Mouse (Mus musculus) kidney, postnatal 0 days (tissue): ENCODE data around the gene Cerkl. TPM values are rescaled to one million over a fixed set of nuclear protein-coding genes. Genes with fewer than 3 reads are reported as not detected.

Experiments
- ATAC-seq: fragments of 200-750 bp; cut with Nextera tagmentation; replicated peaks from 2 replicates; pipeline ENCODE4 v1.8.0; 2017; ENCODE audit warnings: low read depth, moderate number of reproducible peaks, moderate TSS enrichment, moderate library complexity; ENCODE audit not compliant: low FRiP score
- DNase-seq: peaks from one replicate; pipeline ENCODE4 v3.0.0-alpha.2; 2016; ENCODE audit warnings: low spot score
- H3K27ac ChIP-seq: fragments of 300-500 bp; sonication (generic); 2 replicates; pipeline ENCODE4 v1.5.1; 2014; ENCODE audit warnings: mild to moderate bottlenecking
- H3K27me3 ChIP-seq: fragments of 300-500 bp; sonication (generic); 2 replicates; pipeline ENCODE4 v1.6.1; 2014; ENCODE audit warnings: low read length, mixed read lengths; ENCODE audit not compliant: insufficient read depth
- H3K36me3 ChIP-seq: fragments of 300-500 bp; sonication (generic); 2 replicates; pipeline ENCODE4 v1.6.1; 2014; ENCODE audit warnings: low read length, mixed read lengths; ENCODE audit not compliant: insufficient read depth
- H3K4me1 ChIP-seq: fragments of 300-500 bp; sonication (generic); replicated peaks from 2 replicates; pipeline ENCODE4 v1.6.1; 2014; ENCODE audit warnings: antibody characterized with exemption, low read length, mixed read lengths; ENCODE audit not compliant: insufficient read depth
- H3K4me2 ChIP-seq: fragments of 300-500 bp; sonication (generic); 2 replicates; pipeline ENCODE4 v1.6.1; 2014; ENCODE audit warnings: mild to moderate bottlenecking, low read length, moderate library complexity, mixed read lengths
- H3K4me3 ChIP-seq: fragments of 300-500 bp; sonication (generic); replicated peaks from 2 replicates; pipeline ENCODE4 v1.5.1; 2014; ENCODE audit warnings: low read depth, low read length
- H3K9ac ChIP-seq: fragments of 300-500 bp; sonication (generic); 2 replicates; pipeline ENCODE4 v1.6.1; 2014; ENCODE audit warnings: low read depth, low read length
- H3K9me3 ChIP-seq: fragments of 300-500 bp; sonication (generic); replicated peaks from 2 replicates; pipeline ENCODE4 v1.6.1; 2016; ENCODE audit warnings: low read length, inconsistent platforms, mixed read lengths
- CTCF ChIP-seq: IDR thresholded peaks from 2 replicates; pipeline ENCODE4 v1.5.1; 2016; ENCODE audit warnings: antibody characterized with exemption, low read depth, mild to moderate bottlenecking, moderate library complexity
- WGBS: fragments of 180-500 bp; shearing (Covaris S2); extraction: QIAGEN DNeasy Blood & Tissue Kit; methylation state at CpG from one replicate; pipeline ENCODE4 v1.1.7; 2014; 5-methylcytosine and 5-hydroxymethylcytosine counted together
- polyA plus RNA-seq: library from polyadenylated mRNA; unstranded; fragments of >200 nt; fragmentation: Nextera tagmentation; extraction: Ambion mirVana; gene quantifications from 2 replicates; pipeline ENCODE4 v1.2.1, GENCODE M21; 2015

Gene Cerkl
- polyA plus RNA-seq, 1 experiment from 2014 or later, result 2.1 TPM

DNA sequence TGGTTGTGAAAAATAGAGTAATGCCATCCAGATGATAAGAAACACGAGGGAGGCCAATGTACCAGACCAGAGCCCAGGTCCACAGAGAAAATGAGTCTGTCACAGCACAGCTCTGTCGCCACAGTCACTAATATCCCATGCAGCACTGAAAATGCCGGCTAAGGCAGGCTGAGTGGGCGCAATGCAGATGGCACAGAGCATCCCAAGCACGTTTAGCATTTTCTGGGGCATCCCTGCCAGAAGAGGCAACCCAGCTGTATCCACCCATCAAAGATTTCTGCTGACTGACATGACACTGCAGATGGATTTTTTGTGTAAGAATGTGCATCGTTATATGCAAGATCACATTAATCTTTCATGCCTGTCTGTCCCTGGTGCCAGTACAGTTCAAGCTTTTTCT, 94.6 kb downstream of the Cerkl start:
- no peak for TF ChIP-seq CTCF
- Histone ChIP-seq H3K4me3 (no peak overlapping the region), H3K4me1 (no peaks in the 10 kb centered on the region), H3K9me3 (no peaks in the 10 kb centered on the region), H3K36me3 (no peaks in the 10 kb centered on the region), H3K27ac (no peak overlapping the region), H3K9ac (no peak overlapping the region), H3K27me3 (no peaks in the 10 kb centered on the region), H3K4me2 (no peak overlapping the region)
- no peak for DNase-seq
- ATAC-seq, result no peak
- 74% methylated on average over 6 of the region's 6 CpGs for WGBS

DNA sequence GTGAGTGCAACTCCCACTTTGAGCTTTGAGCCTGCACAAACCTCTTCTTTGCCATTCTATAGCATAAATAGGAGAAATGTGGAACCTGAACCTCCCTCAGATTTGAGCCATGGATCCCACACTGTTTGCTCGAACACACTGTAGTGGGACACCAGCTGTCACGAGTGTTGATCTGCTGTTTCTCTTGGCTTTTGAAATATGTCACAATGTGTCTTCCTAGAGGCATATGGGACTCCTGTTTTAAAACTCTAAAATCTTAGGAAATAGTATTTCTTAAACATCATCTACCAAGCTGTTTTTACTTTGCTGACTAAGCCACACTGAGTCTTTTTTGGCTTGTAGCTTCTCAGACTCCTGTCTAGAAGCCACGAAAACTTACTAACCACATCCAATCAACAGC, 98.8 kb downstream of the Cerkl start:
- no peaks in the 10 kb centered on the region for H3K36me3 ChIP-seq
- H3K27me3 ChIP-seq, result no peaks in the 10 kb centered on the region
- no peaks in the 10 kb centered on the region for H3K9me3 ChIP-seq
- no peak overlapping the region for H3K27ac ChIP-seq
- 85% methylated on average over 3 of the region's 3 CpGs for WGBS
- H3K4me1 ChIP-seq, result no peaks in the 10 kb centered on the region
- no peak overlapping the region for H3K9ac ChIP-seq
- H3K4me2 ChIP-seq, result no peak overlapping the region
- no peak overlapping the region for H3K4me3 ChIP-seq
- no peak for ATAC-seq
- DNase-seq, result no peak
- TF ChIP-seq CTCF, result no peak

DNA sequence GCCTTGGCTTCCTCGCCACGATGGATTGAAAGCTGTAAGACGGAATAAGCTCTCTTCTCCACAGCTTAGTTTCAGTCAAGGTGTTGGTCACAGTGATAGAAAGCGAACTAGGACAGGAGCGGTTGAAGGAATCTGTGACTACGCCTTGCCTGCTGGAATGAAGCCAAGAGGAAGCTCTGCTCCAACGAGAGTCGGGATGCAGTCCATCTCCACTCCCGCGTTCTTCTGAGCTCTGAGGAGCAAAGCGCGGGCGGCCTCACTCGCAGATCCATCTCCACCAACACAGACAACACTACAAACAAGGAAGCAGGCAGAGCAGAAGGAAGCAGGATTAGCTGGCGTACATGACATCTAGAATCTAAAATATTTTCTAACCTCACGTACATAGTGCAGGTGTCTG, 101.8 kb downstream of the Cerkl start:
- Histone ChIP-seq H3K27me3 (no peaks in the 10 kb centered on the region), H3K9me3 (no peaks in the 10 kb centered on the region), H3K36me3 (no peaks in the 10 kb centered on the region), H3K4me1 (no peaks in the 10 kb centered on the region), H3K4me2 (no peak overlapping the region), H3K9ac (no peak overlapping the region), H3K4me3 (no peak overlapping the region), H3K27ac (no peak overlapping the region)
- ATAC-seq, result no peak
- 87% methylated on average over 16 of the region's 16 CpGs for WGBS
- no peak for TF ChIP-seq CTCF
- no peak for DNase-seq

DNA sequence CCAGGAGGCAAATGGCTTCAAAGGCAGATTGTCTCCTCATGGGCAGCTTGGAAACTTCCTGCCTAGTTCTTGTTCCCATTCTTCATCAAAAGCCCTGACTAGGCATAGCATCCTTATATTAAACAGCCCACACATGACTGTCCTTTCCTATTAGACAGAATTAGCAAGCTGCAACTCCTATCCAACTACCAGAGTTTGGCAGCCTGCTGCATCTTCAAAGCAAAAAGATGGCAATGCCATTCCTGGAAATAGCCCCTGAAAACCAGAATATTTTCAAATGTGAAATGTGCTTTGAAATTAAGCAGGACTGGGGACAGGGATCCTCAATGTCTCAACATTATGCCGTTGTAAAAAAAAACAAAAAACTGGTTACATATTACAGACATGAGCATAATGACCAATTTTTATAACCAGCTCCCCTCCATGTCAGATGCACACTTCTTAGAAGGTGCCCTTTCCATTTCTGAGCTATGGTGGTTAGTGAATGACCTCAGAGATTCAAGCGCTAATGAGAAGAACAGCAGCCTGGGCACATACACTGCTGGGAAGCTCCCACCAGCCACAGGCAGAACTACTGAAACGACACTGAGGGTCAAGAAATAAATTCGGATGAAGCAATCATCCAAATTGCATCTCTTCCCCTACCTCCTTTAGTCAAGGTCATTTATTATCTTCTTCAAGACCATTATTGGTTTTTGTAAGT, 104.3 kb downstream of the Cerkl start:
- Histone ChIP-seq H3K9ac (no peak overlapping the region), H3K27me3 (no peaks in the 10 kb centered on the region), H3K27ac (no peak overlapping the region), H3K4me3 (no peak overlapping the region), H3K36me3 (no peaks in the 10 kb centered on the region), H3K9me3 (no peaks in the 10 kb centered on the region), H3K4me1 (no peaks in the 10 kb centered on the region), H3K4me2 (no peak overlapping the region)
- 78% methylated on average over 4 of the region's 4 CpGs for WGBS
- no peak for DNase-seq
- ATAC-seq, result no peak
- TF ChIP-seq CTCF, result no peak

DNA sequence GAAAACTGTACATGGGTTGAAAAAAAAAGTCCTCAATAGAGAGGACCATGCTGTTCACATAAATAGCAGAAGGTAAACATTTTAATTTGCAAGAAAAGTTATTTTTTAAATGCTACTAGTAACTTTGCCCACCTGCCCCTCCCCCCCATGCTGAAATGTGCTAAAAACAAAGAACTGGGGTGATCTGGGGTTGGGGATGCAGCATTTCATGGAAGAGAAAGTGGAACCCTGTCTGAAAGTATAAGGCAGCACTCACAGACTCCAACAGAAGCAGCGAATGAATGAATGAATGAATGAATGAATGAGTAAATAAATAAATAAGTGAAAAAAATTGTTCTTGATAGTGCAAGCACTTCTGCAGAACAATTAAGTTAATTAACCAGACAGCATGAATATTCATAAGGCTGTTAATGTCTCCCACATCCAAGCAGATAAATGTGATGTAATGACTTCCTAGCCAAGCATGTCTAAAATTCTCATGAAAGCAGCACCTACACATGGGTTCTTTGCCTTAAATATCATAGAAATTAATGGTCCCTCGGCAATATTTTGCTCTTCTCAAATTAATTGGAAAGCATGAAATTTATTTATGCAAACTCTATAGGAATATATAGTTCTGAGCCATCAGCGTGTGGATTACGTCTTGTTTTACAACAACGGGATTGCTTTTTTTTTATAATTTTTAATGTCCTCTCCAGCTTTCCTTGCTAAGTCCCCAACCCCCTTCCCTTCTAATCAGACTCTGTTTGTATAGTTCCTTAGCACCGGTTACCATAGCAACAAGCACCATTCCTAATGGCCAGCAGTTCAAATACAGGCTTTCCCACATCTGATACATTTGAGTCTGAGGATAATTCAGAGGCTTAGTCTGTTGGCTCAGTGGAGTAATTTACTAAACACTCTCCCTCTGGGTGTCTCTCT, 105.1 kb downstream of the Cerkl start:
- Histone ChIP-seq H3K4me3 (no peak overlapping the region), H3K9me3 (no peaks in the 10 kb centered on the region), H3K27me3 (no peaks in the 10 kb centered on the region), H3K4me2 (no peak overlapping the region), H3K27ac (no peak overlapping the region), H3K9ac (no peak overlapping the region), H3K36me3 (no peaks in the 10 kb centered on the region), H3K4me1 (no peaks in the 10 kb centered on the region)
- no peak for TF ChIP-seq CTCF
- 81% methylated on average over 6 of the region's 6 CpGs for WGBS
- DNase-seq (no peak), ATAC-seq (no peak)

DNA sequence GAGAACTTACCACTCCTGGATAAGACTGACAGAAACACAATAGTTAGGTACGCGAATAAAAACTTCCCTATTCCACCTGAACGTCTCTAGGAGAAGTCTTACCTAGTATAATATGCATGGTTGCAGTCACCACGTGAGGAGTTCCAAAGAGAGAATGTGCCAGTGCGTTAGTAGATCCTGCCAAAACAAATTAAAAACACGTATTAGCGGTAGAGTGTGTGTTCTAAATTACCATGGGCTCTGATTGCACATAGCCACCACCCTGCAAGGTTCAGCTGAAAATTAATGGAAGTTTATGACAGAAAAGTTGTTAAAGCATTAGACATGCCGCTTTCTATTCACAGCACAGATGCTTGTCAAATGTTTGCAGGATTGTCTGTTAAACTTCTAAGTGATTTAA, 113.5 kb downstream of the Cerkl start:
- H3K4me1 ChIP-seq, result no peaks in the 10 kb centered on the region
- no peak for TF ChIP-seq CTCF
- DNase-seq, result no peak
- no peak overlapping the region for H3K4me2 ChIP-seq
- no peak for ATAC-seq
- no peaks in the 10 kb centered on the region for H3K27me3 ChIP-seq
- no peak overlapping the region for H3K4me3 ChIP-seq
- WGBS, result 81% methylated on average over 8 of the region's 8 CpGs
- H3K36me3 ChIP-seq, result no peaks in the 10 kb centered on the region
- H3K9ac ChIP-seq, result no peak overlapping the region
- H3K27ac ChIP-seq, result no peak overlapping the region
- no peaks in the 10 kb centered on the region for H3K9me3 ChIP-seq
